Mouse (Mus musculus) embryonic facial prominence, embryonic 15.5 days (tissue): ENCODE data around the gene Gzmg. TPM values are rescaled to one million over a fixed set of nuclear protein-coding genes. Genes with fewer than 3 reads are reported as not detected.
"Not testable (repeated sequence)": the region's sequence is repeated elsewhere in the genome, so short reads cannot be mapped to it uniquely, and the experiment has no call there.

Experiments used
- ATAC-seq: fragments of 200-750 bp; cut with Nextera tagmentation; 2 replicates; pipeline ENCODE4 v1.8.0; 2017; ENCODE audit warnings: low read depth, moderate TSS enrichment; ENCODE audit not compliant: insufficient number of reproducible peaks, low FRiP score, low TSS enrichment
- H3K27ac ChIP-seq: fragments of 300-500 bp; sonication (generic); replicated peaks from 2 replicates; pipeline ENCODE4 v1.5.1; 2015; ENCODE audit warnings: mild to moderate bottlenecking, inconsistent platforms
- H3K27me3 ChIP-seq: fragments of 300-500 bp; sonication (generic); 2 replicates; pipeline ENCODE4 v1.6.1; 2015; ENCODE audit warnings: inconsistent platforms
- H3K36me3 ChIP-seq: fragments of 300-500 bp; sonication (generic); 2 replicates; pipeline ENCODE4 v1.6.1; 2015; ENCODE audit warnings: mild to moderate bottlenecking, inconsistent platforms
- H3K4me1 ChIP-seq: fragments of 300-500 bp; sonication (generic); 2 replicates; pipeline ENCODE4 v1.6.1; 2015; ENCODE audit warnings: inconsistent platforms
- H3K4me2 ChIP-seq: fragments of 300-500 bp; sonication (generic); replicated peaks from 2 replicates; pipeline ENCODE4 v1.6.1; 2015; ENCODE audit warnings: mild to moderate bottlenecking, inconsistent platforms
- H3K4me3 ChIP-seq: fragments of 300-500 bp; sonication (generic); replicated peaks from 2 replicates; pipeline ENCODE4 v1.5.1; 2015; ENCODE audit warnings: mild to moderate bottlenecking, inconsistent platforms
- H3K9ac ChIP-seq: fragments of 300-500 bp; sonication (generic); 2 replicates; pipeline ENCODE4 v1.6.1; 2015; ENCODE audit warnings: inconsistent platforms
- H3K9me3 ChIP-seq: fragments of 300-500 bp; sonication (generic); replicated peaks from 2 replicates; pipeline ENCODE4 v1.6.1; 2016; ENCODE audit warnings: inconsistent platforms
- WGBS: fragments of 180-500 bp; shearing (Covaris S2); methylation state at CpG from one replicate; pipeline ENCODE4 v1.1.7; 2015; 5-methylcytosine and 5-hydroxymethylcytosine counted together
- polyA plus RNA-seq: library from polyadenylated mRNA; unstranded; fragments of >200 nt; fragmentation: Nextera tagmentation; extraction: Ambion mirVana; gene quantifications from 2 replicates; pipeline ENCODE4 v1.2.1, GENCODE M21; 2015

Gzmg gene
- polyA plus RNA-seq, 1 experiment from 2014 or later, result not detected

DNA sequence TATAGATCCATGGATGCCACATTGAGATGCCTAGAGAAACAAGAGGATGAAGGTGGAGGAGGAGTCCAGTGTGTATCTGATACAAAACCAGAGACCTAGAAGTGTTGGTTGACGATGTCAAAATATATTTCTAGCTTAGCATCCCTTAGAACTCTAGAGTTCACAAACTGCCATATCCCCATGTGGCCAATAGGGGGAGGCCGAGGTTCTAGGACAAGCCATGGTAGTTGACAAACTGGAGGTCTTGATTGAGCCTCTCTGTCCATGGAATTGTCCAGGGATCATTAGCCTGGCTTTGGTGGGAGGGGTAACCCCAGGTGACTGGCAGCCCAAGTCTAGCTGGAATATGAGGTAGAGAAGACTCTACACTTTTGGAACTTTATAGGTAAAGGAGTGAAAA, 4.0 kb downstream of the Gzmg start:
- no peak overlapping the region for H3K27ac ChIP-seq
- H3K4me2 ChIP-seq, result no peak overlapping the region
- 68% methylated on average over 2 of the region's 2 CpGs for WGBS
- no peak for ATAC-seq
- H3K9me3 ChIP-seq, result no peaks in the 10 kb centered on the region
- no peaks in the 10 kb centered on the region for H3K27me3 ChIP-seq
- no peak overlapping the region for H3K9ac ChIP-seq
- H3K4me3 ChIP-seq, result no peak overlapping the region
- H3K4me1 ChIP-seq, result no peaks in the 10 kb centered on the region
- no peaks in the 10 kb centered on the region for H3K36me3 ChIP-seq

DNA sequence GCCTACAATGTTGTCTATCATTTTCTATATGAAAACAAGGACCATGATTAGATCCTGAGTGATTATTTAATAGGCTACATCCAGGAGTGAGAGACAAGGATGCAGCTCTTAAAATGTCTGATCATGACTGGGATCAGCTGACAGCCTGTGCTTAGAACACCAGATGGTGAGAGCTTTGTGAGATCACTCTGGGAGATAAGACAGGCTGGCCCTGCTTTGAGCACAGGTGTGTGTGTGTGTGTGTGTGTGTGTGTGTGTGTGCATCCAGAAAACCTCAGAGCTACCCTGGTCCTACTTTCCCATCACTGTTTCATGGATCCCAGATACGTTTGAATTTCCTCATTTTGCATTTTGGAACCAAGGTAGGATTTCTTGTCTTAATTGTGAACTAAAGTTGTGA, 25.7 kb downstream of the Gzmg start:
- H3K4me3 ChIP-seq, H3K36me3 ChIP-seq, ATAC-seq, H3K4me2 ChIP-seq, H3K4me1 ChIP-seq, H3K27me3 ChIP-seq, H3K27ac ChIP-seq, H3K9ac ChIP-seq, H3K9me3 ChIP-seq: not testable (repeated sequence)
- 71% methylated on average over 1 of the region's 1 CpGs for WGBS

DNA sequence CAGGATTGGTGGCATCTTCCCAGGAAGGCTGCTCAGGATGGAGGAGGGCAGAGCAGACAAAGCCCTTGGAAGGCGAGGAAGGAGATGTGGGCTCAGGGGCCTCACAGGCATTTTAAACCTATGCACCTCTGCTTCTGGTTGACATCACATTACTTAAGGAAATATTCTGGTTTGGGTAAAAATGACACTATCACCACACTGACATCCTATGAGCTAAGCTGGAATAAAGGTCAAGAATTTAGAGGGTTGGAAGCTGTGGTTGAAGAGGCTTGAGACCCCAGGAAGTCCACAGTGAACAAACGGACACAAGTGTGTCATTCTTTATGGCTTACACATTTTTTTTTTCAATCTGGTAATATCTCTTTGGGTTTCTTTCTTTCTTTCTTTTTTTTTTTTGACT, 26.9 kb downstream of the Gzmg start, which contains the start of gene Gzmd:
TSS of gene Gzmd (minus strand) at position 101 of the 400 bp plus-strand sequence.
- not testable (repeated sequence) for H3K27ac ChIP-seq, H3K27me3 ChIP-seq, ATAC-seq, H3K4me2 ChIP-seq, H3K4me3 ChIP-seq, H3K9ac ChIP-seq, H3K9me3 ChIP-seq, H3K4me1 ChIP-seq, H3K36me3 ChIP-seq
- WGBS, result 72% methylated on average over 2 of the region's 2 CpGs

- H3K27me3 ChIP-seq, result no peaks in the 10 kb centered on the region
- H3K9me3 ChIP-seq, result no peaks in the 10 kb centered on the region
- 48% methylated on average over 3 of the region's 3 CpGs for WGBS
- no peak for ATAC-seq
- no peaks in the 10 kb centered on the region for H3K4me1 ChIP-seq
- no peaks in the 10 kb centered on the region for H3K36me3 ChIP-seq
- H3K27ac ChIP-seq, result no peak overlapping the region
- H3K4me3 ChIP-seq, result no peak overlapping the region
- H3K9ac ChIP-seq, result no peak overlapping the region
- no peak overlapping the region for H3K4me2 ChIP-seq
Measured at GRCm38 (mm10) chr14:56128341-56128740, 31.0 kb downstream of the Gzmg start.

DNA sequence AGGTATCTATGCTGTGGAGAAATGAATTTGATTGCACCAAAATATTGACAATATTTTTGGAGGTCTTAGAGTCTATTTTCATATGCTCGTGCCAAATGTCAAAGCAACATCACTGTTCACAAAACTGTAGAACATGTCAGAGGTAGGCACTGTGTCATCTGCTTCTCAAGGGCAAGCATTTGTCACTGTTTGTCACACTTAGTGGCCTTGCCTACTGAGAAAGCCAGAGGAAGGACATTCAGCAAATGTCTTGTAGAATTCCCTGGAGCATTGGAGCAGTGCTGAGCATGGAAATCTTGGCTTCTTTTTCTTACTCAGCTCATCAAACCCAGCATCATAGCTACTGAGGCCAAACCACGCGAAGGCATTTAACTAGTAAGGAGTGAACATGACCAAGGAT, 35.9 kb downstream of the Gzmg start:
- 81% methylated on average over 3 of the region's 3 CpGs for WGBS
- H3K27ac ChIP-seq, result no peak overlapping the region
- H3K9me3 ChIP-seq, result no peaks in the 10 kb centered on the region
- H3K4me2 ChIP-seq, result no peak overlapping the region
- no peaks in the 10 kb centered on the region for H3K4me1 ChIP-seq
- no peak for ATAC-seq
- no peak overlapping the region for H3K4me3 ChIP-seq
- H3K27me3 ChIP-seq, result no peaks in the 10 kb centered on the region
- H3K9ac ChIP-seq, result no peak overlapping the region
- no peaks in the 10 kb centered on the region for H3K36me3 ChIP-seq

DNA sequence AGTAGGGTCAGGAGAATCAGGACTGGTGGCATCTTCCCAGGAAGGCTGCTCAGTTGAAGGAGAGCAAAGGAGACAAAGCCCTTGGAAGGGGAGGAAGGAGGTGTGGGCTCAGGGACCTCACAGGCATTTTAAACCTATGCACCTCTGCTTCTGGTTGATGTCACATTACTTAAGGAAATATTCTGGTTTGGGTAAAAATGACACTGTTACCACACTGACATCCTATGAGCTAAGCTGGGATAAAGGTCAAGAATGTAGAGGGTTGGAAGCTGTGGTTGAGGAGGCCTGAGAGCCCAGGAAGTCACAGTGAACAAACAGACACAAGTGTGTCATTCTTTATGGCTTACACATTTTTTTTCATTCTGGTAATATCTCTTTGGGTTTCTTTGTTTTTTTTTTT, 38.9 kb downstream of the Gzmg start, which contains the start of gene Gzme:
TSS of gene Gzme (minus strand) at position 101 of the 400 bp plus-strand sequence.
- ATAC-seq, result no peak
- no peaks in the 10 kb centered on the region for H3K9me3 ChIP-seq
- H3K9ac ChIP-seq, result no peak within 1 kb of the TSS

DNA sequence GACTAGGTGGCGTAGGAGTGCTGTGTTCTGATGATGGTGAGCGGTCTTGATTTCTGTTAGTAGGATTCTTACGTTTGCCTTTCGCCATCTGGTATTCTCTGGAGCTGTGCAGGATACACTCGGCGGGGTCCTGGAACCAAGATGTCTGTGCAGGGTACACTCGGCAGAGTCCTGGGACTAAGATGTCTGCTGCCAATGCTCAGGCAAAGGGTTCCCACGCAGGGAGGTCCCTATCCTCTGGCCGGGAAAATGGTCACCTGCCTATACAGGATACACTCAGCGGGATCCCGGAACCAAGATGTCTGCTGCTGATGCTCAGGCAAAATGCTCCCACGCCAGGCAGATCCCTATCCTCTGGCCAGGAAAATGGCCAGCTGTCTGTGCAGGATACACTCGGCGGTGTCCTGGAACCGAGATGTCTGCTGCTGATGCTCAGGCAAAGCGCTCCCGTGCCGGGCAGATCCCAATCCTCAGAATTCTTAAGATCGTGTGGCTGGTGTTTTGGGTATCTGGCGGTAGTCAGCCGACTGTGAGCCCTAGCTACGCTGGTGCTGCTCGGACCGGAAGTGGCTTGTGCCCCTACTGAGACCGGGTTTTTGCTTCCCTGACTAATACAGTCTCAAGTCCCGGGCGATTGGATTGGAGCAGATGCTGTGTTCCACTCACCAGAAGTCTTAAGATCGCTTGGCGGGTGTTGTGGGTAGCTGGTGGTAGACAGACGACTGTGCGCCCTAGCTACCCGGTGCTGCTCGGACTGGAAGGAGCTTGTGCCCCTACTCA, 43.7 kb downstream of the Gzmg start:
- H3K4me1 ChIP-seq, ATAC-seq, H3K27me3 ChIP-seq, H3K9me3 ChIP-seq, H3K4me3 ChIP-seq, H3K36me3 ChIP-seq, H3K4me2 ChIP-seq, H3K27ac ChIP-seq, H3K9ac ChIP-seq: not testable (repeated sequence)
- 90% methylated on average over 33 of the region's 33 CpGs for WGBS

More for the DNA sequence above, 38.9 kb downstream of the Gzmg start, which contains the start of gene Gzme:
- Histone ChIP-seq H3K4me3 (no peak within 1 kb of the TSS), H3K27ac (no peak within 1 kb of the TSS), H3K4me2 (no peak within 1 kb of the TSS), H3K27me3 (no peaks in the 10 kb centered on the region), H3K4me1 (no peaks in the 10 kb centered on the region), H3K36me3 (no peaks in the 10 kb centered on the region)

Other genes starting within 250 kb of the Gzmg start
- gene Cma1, start 214.9 kb downstream of the Gzmg start, polyA plus RNA-seq, result 320 and 374 TPM in 2 replicates
- gene Cma2, start 208.6 kb downstream of the Gzmg start, polyA plus RNA-seq, result 0.67 and 0.88 TPM in 2 replicates
- 0.38 and 0.65 TPM in 2 replicates for gene Mcpt1, start 141.6 kb downstream of the Gzmg start, polyA plus RNA-seq
- not detected in 2 replicates for gene Mcpt9, start 129.1 kb downstream of the Gzmg start, polyA plus RNA-seq
- 3.2 and 3.6 TPM in 2 replicates for gene Mcpt2, start 117.5 kb downstream of the Gzmg start, polyA plus RNA-seq
- 25.7 and 32.1 TPM in 2 replicates for gene Mcpt4, start 97.3 kb downstream of the Gzmg start, polyA plus RNA-seq
- 1.5 and 2.2 TPM in 2 replicates for gene Mcpt8, start 74.3 kb downstream of the Gzmg start, polyA plus RNA-seq
- gene Ctsg, start 57.0 kb downstream of the Gzmg start, polyA plus RNA-seq, result 0.28 and 0.67 TPM in 2 replicates
- gene Gzme, start 39.0 kb downstream of the Gzmg start, polyA plus RNA-seq, result not detected in 2 replicates
- not detected in 2 replicates for gene Gzmd, start 27.0 kb downstream of the Gzmg start, polyA plus RNA-seq
- gene Gzmn, start 15.0 kb upstream of the Gzmg start, polyA plus RNA-seq, result not detected in 2 replicates
- gene Gzmf, start 51.8 kb upstream of the Gzmg start, polyA plus RNA-seq, result not detected in 2 replicates
- 0.25 and 0.31 TPM in 2 replicates for gene Gzmc, start 75.1 kb upstream of the Gzmg start, polyA plus RNA-seq
- 0.46 and 0.67 TPM in 2 replicates for gene Gzmb, start 102.7 kb upstream of the Gzmg start, polyA plus RNA-seq
- gene Atp12a, start 205.5 kb upstream of the Gzmg start, polyA plus RNA-seq, result 0.42 and 0.64 TPM in 2 replicates
- gene Rnf17, start 243.0 kb upstream of the Gzmg start, polyA plus RNA-seq, result 1.2 and 1.5 TPM in 2 replicates